Comparison of ENCODE assay signal across 15 mouse cellular contexts in genomic region chr8:17709162-17709561, GRCm38 (mm10).
"Had no signal": no experiment of that assay in that cellular context is flagged by ENCODE, and none has a peak within 500 bp of the region (broad histone marks: within the 10 kb centered on the region; RNA-seq: fewer than 3 reads in every experiment).

No protein-coding gene starts in this region.

- H3K27me3 ChIP-seq: liver, embryonic 13.5 days; liver, embryonic 15.5 days; megakaryocyte, embryonic 14.5 days; midbrain, embryonic 13.5 days; midbrain, embryonic 15.5 days; neural tube, embryonic 12.5 days had no signal

- H3K4me2 ChIP-seq: liver, embryonic 11.5 days; liver, embryonic 13.5 days; liver, embryonic 15.5 days; midbrain, embryonic 11.5 days; midbrain, embryonic 13.5 days; midbrain, embryonic 15.5 days; neural tube, embryonic 12.5 days had no signal

- H3K4me3 ChIP-seq: liver, embryonic 13.5 days; liver, embryonic 15.5 days; megakaryocyte, embryonic 14.5 days; midbrain, embryonic 13.5 days; midbrain, embryonic 15.5 days; neural tube, embryonic 12.5 days had no signal

- H3K36me3 ChIP-seq: liver, embryonic 13.5 days; liver, embryonic 15.5 days; midbrain, embryonic 13.5 days; midbrain, embryonic 15.5 days; neural tube, embryonic 12.5 days had no signal

- H3K27ac ChIP-seq: liver, embryonic 13.5 days; liver, embryonic 15.5 days; macrophage; midbrain, embryonic 13.5 days; midbrain, embryonic 15.5 days; neural tube, embryonic 12.5 days had no signal

- H3K4me1 ChIP-seq: liver, embryonic 13.5 days; liver, embryonic 15.5 days; megakaryocyte, embryonic 14.5 days; midbrain, embryonic 13.5 days; midbrain, embryonic 15.5 days; neural tube, embryonic 12.5 days had no signal

- ATAC-seq: liver, postnatal 0 days; midbrain, embryonic 13.5 days; midbrain, embryonic 15.5 days had no signal

- H3K9me3 ChIP-seq: liver, embryonic 13.5 days; liver, embryonic 15.5 days; megakaryocyte, embryonic 14.5 days; midbrain, embryonic 13.5 days; midbrain, embryonic 15.5 days; neural tube, embryonic 12.5 days had no signal

- DNase-seq: liver, embryonic 13.5 days; liver, postnatal 0 days; lung, postnatal 36 days; right cerebral cortex, postnatal 14 days; thymus, adult 18-20 months; thymus, postnatal 14 days; thymus, postnatal 36 days had no signal

- H3K9ac ChIP-seq: liver, embryonic 13.5 days; liver, embryonic 15.5 days; liver, postnatal 0 days; midbrain, embryonic 13.5 days; midbrain, embryonic 15.5 days; neural tube, embryonic 12.5 days had no signal
